Comparison of ENCODE assay signal across 25 mouse cellular contexts in genomic region chr3:119794677-119795365, GRCm38 (mm10). TPM values are rescaled to one million over a fixed set of nuclear protein-coding genes. Genes with fewer than 3 reads are reported as not detected.
DNase-seq lines count a peak whose midpoint lies in the region; ATAC-seq and TF ChIP-seq lines count a peak whose summit lies in the region.
"Had no signal": no experiment of that assay in that cellular context is flagged by ENCODE, and none has a peak within 500 bp of the region (broad histone marks: within the 10 kb centered on the region; RNA-seq: fewer than 3 reads in every experiment).

No protein-coding gene starts in this region.

- H3K4me1 ChIP-seq in heart, adult 2 months (ENCODE audit: control insufficient read depth, insufficient read depth, low read length): no peaks in the 10 kb centered on the region; the same call in 1 of the 2 replicates
- H3K4me1 ChIP-seq in G1E (ENCODE audit: insufficient read depth, low read depth, low read length): no peaks in the 10 kb centered on the region
- 0 out of 2 replicates have a peak, but pooled peaks cover 6% of the 10 kb centered on the region for H3K4me1 ChIP-seq in heart, embryonic 12.5 days (replicated peaks)
- peaks cover 11% of the 10 kb centered on the region; the same call in 1 of the 2 replicates for H3K4me1 ChIP-seq in heart, postnatal 0 days (ENCODE audit: control insufficient read depth, insufficient read depth)
- H3K4me1 ChIP-seq: forebrain, embryonic 12.5 days; hindbrain, embryonic 12.5 days; liver, embryonic 12.5 days; midbrain, embryonic 13.5 days; neural tube, embryonic 13.5 days had no signal

- peaks cover 5% of the 10 kb centered on the region for H3K36me3 ChIP-seq in heart, adult 2 months (ENCODE audit: control insufficient read depth, insufficient read depth, low read length)
- no peaks in the 10 kb centered on the region for H3K36me3 ChIP-seq in G1E (replicated peaks)
- no peaks in the 10 kb centered on the region for H3K36me3 ChIP-seq in heart, embryonic 12.5 days
- no peaks in the 10 kb centered on the region for H3K36me3 ChIP-seq in heart, postnatal 0 days (replicated peaks; ENCODE audit: control insufficient read depth, insufficient read depth, low read length)
- H3K36me3 ChIP-seq: forebrain, embryonic 12.5 days; hindbrain, embryonic 12.5 days; liver, embryonic 12.5 days; midbrain, embryonic 13.5 days; neural tube, embryonic 13.5 days had no signal

- peak in 1 of 2 experiments; percentile 15 for DNase-seq in heart, adult 2 months
- no peak for DNase-seq in heart, postnatal 36 days
- DNase-seq in G1E (ENCODE audit: low spot score): no peak
- peak; percentile 50 for DNase-seq in heart, postnatal 0 days (ENCODE audit: low spot score)
- no peak for DNase-seq in cerebellum, adult 9-11 months
- DNase-seq in cerebellum, postnatal 4 days (ENCODE audit: low spot score in 2 of 2): no peak
- DNase-seq: adrenal gland, postnatal 10 days; cerebellum, postnatal 10 days; gastrocnemius, postnatal 14 days; kidney, adult 8-10 months; layer of hippocampus, postnatal 36 days; left cerebral cortex, postnatal 4 days; liver, postnatal 0 days; lung, postnatal 4 days had no signal

- no peaks in the 10 kb centered on the region for H3K27me3 ChIP-seq in heart, adult 2 months (ENCODE audit: control insufficient read depth, insufficient read depth, low read length)
- H3K27me3 ChIP-seq in G1E (ENCODE audit: insufficient read depth, low read length): no peaks in the 10 kb centered on the region
- H3K27me3 ChIP-seq in heart, embryonic 12.5 days (replicated peaks): no peaks in the 10 kb centered on the region
- H3K27me3 ChIP-seq in heart, postnatal 0 days (ENCODE audit: control insufficient read depth, insufficient read depth, low read length): no peaks in the 10 kb centered on the region
- H3K27me3 ChIP-seq: forebrain, embryonic 12.5 days; hindbrain, embryonic 12.5 days; liver, embryonic 12.5 days; midbrain, embryonic 13.5 days; neural tube, embryonic 13.5 days; Patski had no signal

- 0 out of 2 replicates have a peak overlapping the region, but pooled peaks have one; percentile 7 for H3K4me3 ChIP-seq in heart, adult 2 months
- no peak overlapping the region for H3K4me3 ChIP-seq in G1E (ENCODE audit: low read depth, low read length)
- no peak overlapping the region for H3K4me3 ChIP-seq in heart, embryonic 12.5 days
- no peak overlapping the region for H3K4me3 ChIP-seq in heart, postnatal 0 days (ENCODE audit: low read depth, low read length)
- H3K4me3 ChIP-seq: forebrain, embryonic 12.5 days; hindbrain, embryonic 12.5 days; liver, embryonic 12.5 days; midbrain, embryonic 13.5 days; neural tube, embryonic 13.5 days had no signal

- no peaks in the 10 kb centered on the region for H3K79me2 ChIP-seq in heart, adult 2 months (replicated peaks; ENCODE audit: control insufficient read depth, insufficient read depth, low read length)

- TF ChIP-seq POLR2A in heart, adult 2 months (IDR thresholded peaks at IDR 0.05; ENCODE audit: insufficient read depth, low read depth, low read length): no peak

- no peak overlapping the region for H3K9ac ChIP-seq in heart, adult 2 months (ENCODE audit: low read depth, low read length)
- no peak overlapping the region for H3K9ac ChIP-seq in heart, embryonic 12.5 days
- no peak overlapping the region for H3K9ac ChIP-seq in heart, postnatal 0 days (replicated peaks; ENCODE audit: low read depth, low read length)
- H3K9ac ChIP-seq: forebrain, embryonic 12.5 days; hindbrain, embryonic 12.5 days; liver, embryonic 12.5 days; liver, postnatal 0 days; midbrain, embryonic 13.5 days; neural tube, embryonic 13.5 days had no signal

- no peaks in the 10 kb centered on the region for H3K9me3 ChIP-seq in G1E (replicated peaks)
- H3K9me3 ChIP-seq in heart, embryonic 12.5 days (replicated peaks): peaks cover 8% of the 10 kb centered on the region; the same call in 1 of the 2 replicates
- 0 out of 2 replicates have a peak, but pooled peaks cover 6% of the 10 kb centered on the region for H3K9me3 ChIP-seq in heart, postnatal 0 days (replicated peaks; ENCODE audit: control insufficient read depth, low read length)
- H3K9me3 ChIP-seq: forebrain, embryonic 12.5 days; liver, embryonic 12.5 days had no signal

- TF ChIP-seq EP300 in heart, adult 2 months (IDR thresholded peaks at IDR 0.05; ENCODE audit: insufficient read depth, low read depth, low read length): no peak
- TF ChIP-seq EP300 in heart, postnatal 0 days (IDR thresholded peaks at IDR 0.05; ENCODE audit: low read depth): no peak

- 27% methylated on average over 9 of the region's 9 CpGs for WGBS in heart, adult 2 months
- whole genome bisulfite sequencing in heart, embryonic 12.5 days: 22% methylated on average over 9 of the region's 9 CpGs
- 24% methylated on average over 9 of the region's 9 CpGs for WGBS in heart, postnatal 0 days

- intact Hi-C loops in heart, adult 2 months (cut with DNase I): no loop called here
- intact Hi-C loops in heart, postnatal 36 days (cut with DNase I): no loop called here

- peak overlapping the region; percentile 51 for H3K27ac ChIP-seq in heart, adult 2 months
- H3K27ac ChIP-seq in heart, embryonic 12.5 days (ENCODE audit: poor library complexity, severe bottlenecking): peak overlapping the region; percentile 80
- H3K27ac ChIP-seq in heart, postnatal 0 days (ENCODE audit: low read depth): peak overlapping the region; percentile 76
- H3K27ac ChIP-seq: forebrain, embryonic 12.5 days; hindbrain, embryonic 12.5 days; hindbrain, postnatal 0 days; kidney, postnatal 0 days; liver, embryonic 12.5 days; midbrain, embryonic 13.5 days; neural tube, embryonic 13.5 days had no signal

- 0 out of 2 replicates have a peak, but pooled peaks have one; percentile 22 for ATAC-seq in G1E (ENCODE audit: extremely low read depth, insufficient number of reproducible peaks, low FRiP score, poor library complexity, severe bottlenecking)
- 0 out of 2 replicates have a peak, but pooled peaks have one; percentile 54 for ATAC-seq in heart, embryonic 12.5 days (ENCODE audit: insufficient number of reproducible peaks, low FRiP score)
- peak; percentile 84 for ATAC-seq in heart, postnatal 0 days (ENCODE audit: insufficient read depth, low read depth)
- ATAC-seq in megakaryocyte progenitor cell, adult 5-6 weeks (replicated peaks; ENCODE audit: poor library complexity): no peak
- ATAC-seq: hindbrain, postnatal 0 days; intestine, embryonic 16.5 days; liver, embryonic 12.5 days; liver, postnatal 0 days; midbrain, embryonic 13.5 days; Patski had no signal

- peak overlapping the region; percentile 41 for H3K4me2 ChIP-seq in heart, embryonic 12.5 days
- peak overlapping the region; percentile 36 for H3K4me2 ChIP-seq in heart, postnatal 0 days (ENCODE audit: low read depth, low read length)
- H3K4me2 ChIP-seq: forebrain, embryonic 12.5 days; hindbrain, embryonic 12.5 days; liver, embryonic 12.5 days; midbrain, embryonic 13.5 days; neural tube, embryonic 13.5 days had no signal

- TF ChIP-seq CTCF in heart, adult 2 months (IDR thresholded peaks at IDR 0.05): no peak
- TF ChIP-seq CTCF in G1E (IDR thresholded peaks at IDR 0.05; ENCODE audit: low read depth, low read length): no peak
- no peak for TF ChIP-seq CTCF in heart, postnatal 0 days (IDR thresholded peaks at IDR 0.05; ENCODE audit: low read depth)

RNA-seq across cellular contexts. Expression of gene Ptbp2, which starts 10.6 kb away (rescaled TPM):
- total RNA-seq in heart, adult 2 months (2021): 10 to 100 TPM; 18.4 to 21.5 TPM
- 8.5 and 17.2 TPM in 2 replicates for polyA plus RNA-seq in heart, adult 2 months (2012; rRNA removed)
- 10 to 100 TPM; 22.5 to 23.1 TPM for total RNA-seq in heart, postnatal 36 days (2021)
- total RNA-seq in G1E (2014; fragmentation: Nextera tagmentation): 49.6 and 77.0 TPM in 2 replicates
- 34.8 and 43.2 TPM in 2 replicates for total RNA-seq in G1E (2017)
- polyA plus RNA-seq in G1E (2012): 0.45 and 1.5 TPM in 2 replicates
- 75.6 and 79.8 TPM in 2 replicates for polyA plus RNA-seq in heart, embryonic 12.5 days (2016; fragmentation: Nextera tagmentation; extraction: Ambion mirVana)
- 47.6 and 77.8 TPM in 2 replicates for total RNA-seq in heart, postnatal 0 days (2014; rRNA removed; ENCODE audit: low replicate concordance)
- polyA plus RNA-seq in heart, postnatal 0 days (2015; fragmentation: Nextera tagmentation; extraction: Ambion mirVana): 27.1 and 33.8 TPM in 2 replicates
- 53.7 and 92.0 TPM in 2 replicates for total RNA-seq in megakaryocyte progenitor cell, adult 5-6 weeks (2015)
- 44.4 and 55.0 TPM in 2 replicates for total RNA-seq in megakaryocyte progenitor cell, adult 5-6 weeks (2017)
